Mouse (Mus musculus) right cerebral cortex, postnatal 14 days (tissue): ENCODE measurements around the gene Serpina3g.

ENCODE experiments used
- DNase-seq: peaks from one replicate; pipeline ENCODE4 v3.0.0; 2022

Serpina3g gene

DNA sequence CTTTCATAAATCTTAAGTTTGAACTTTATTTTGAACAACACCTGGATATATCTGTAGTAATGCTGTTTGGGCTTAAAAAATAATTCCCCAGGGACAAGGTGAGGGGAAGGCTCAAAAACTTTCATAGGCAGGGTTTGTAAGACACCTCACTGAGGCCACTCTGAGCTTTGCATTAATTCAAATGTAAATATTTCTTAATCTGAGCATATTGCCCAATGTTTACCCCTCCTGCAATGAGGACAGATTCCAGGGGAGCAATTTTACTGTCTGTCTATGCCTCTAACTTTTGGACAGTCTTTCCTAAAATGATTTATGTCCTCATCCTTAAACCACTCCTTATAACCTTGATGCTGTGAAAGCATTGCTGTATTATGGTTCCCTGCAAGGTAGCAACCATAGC lies 52.3 kb downstream of the Serpina3g start:
- no peak for DNase-seq

DNA sequence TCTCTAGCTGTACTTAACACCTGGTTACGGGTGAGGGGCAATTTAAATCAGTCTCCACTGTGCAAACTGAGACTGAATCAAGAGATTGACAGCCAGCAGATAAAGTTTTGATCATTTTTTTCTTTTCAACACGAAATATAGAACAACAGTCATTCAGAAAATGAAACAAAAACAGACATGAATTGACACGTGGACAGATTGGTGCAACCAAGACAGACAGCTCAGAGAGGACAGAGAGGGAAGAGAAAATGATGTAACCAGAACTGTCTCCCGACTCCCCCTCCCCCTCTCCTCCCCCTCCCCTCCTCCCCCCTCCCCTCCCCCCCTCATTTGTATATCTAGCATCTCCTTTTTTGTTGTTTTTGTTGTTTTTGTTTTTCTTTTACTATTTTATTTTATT lies 53.8 kb downstream of the Serpina3g start:
- no peak for DNase-seq
